Mouse (Mus musculus): ENCODE results near the gene H2-K1.

DNA sequence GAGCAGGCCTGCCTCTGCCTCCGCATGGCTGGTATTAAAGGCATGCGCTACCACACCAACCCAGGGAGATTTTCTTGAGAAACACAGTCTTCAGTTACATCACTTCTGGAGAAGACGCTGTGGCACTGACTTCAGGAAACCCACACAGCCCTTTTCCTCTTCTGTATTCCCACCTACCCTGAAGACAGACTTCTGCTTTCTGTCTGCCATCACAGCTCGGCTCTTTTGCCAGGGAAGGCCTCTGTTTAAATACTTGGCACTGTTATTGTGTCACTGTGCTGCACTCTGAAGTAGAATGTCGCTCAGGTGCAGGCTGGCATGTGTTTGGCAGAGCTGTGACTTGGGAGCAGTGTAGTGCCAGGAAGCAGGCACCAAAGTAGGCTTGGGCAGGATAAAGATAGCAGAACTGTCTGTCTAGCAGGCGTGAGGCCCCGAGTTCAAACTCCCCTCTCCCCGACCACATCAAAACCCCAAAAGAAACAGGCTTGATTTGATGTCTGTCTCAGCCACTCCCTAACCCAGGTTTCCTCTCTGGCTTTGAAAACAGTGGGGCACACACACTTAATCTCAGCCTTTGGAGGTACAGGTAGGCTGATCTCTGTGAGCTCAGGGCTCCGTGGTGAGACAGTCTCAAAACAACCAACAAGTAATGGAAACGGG lies 52.6 kb downstream of the H2-K1 start:
- no peak for TF ChIP-seq CTCF (IDR thresholded peaks at IDR 0.05; ENCODE audit: control insufficient read depth, insufficient read depth, insufficient replicate concordance, low read depth, low read length)
- TF ChIP-seq POLR2A (IDR thresholded peaks at IDR 0.05; ENCODE audit: control insufficient read depth, low read depth, low read length), result no peak
